Mouse (Mus musculus) neural tube, embryonic 13.5 days (tissue): ENCODE results near the gene Tmco1. TPM values are rescaled to one million over a fixed set of nuclear protein-coding genes. Genes with fewer than 3 reads are reported as not detected.

ENCODE experiments used
- ATAC-seq: fragments of 200-750 bp; cut with Nextera tagmentation; 2 replicates; pipeline ENCODE4 v1.8.0; 2017; ENCODE audit warnings: low read depth, mild to moderate bottlenecking, moderate TSS enrichment, moderate library complexity
- H3K27ac ChIP-seq: fragments of 300-500 bp; sonication (generic); replicated peaks from 2 replicates; pipeline ENCODE4 v1.5.1; 2015; ENCODE audit warnings: moderate library complexity, mild to moderate bottlenecking, inconsistent platforms
- H3K27me3 ChIP-seq: fragments of 300-500 bp; sonication (generic); 2 replicates; pipeline ENCODE4 v1.6.1; 2015; ENCODE audit warnings: mild to moderate bottlenecking, inconsistent platforms
- H3K36me3 ChIP-seq: fragments of 300-500 bp; sonication (generic); 2 replicates; pipeline ENCODE4 v1.6.1; 2015; ENCODE audit warnings: mild to moderate bottlenecking, inconsistent platforms
- H3K4me1 ChIP-seq: fragments of 300-500 bp; sonication (generic); replicated peaks from 2 replicates; pipeline ENCODE4 v1.6.1; 2015; ENCODE audit warnings: inconsistent platforms
- H3K4me2 ChIP-seq: fragments of 300-500 bp; sonication (generic); 2 replicates; pipeline ENCODE4 v1.6.1; 2015; ENCODE audit warnings: inconsistent platforms, mild to moderate bottlenecking, moderate library complexity
- H3K4me3 ChIP-seq: fragments of 300-500 bp; sonication (generic); 2 replicates; pipeline ENCODE4 v1.5.1; 2015; ENCODE audit warnings: mild to moderate bottlenecking, inconsistent platforms
- H3K9ac ChIP-seq: fragments of 300-500 bp; sonication (generic); 2 replicates; pipeline ENCODE4 v1.6.1; 2015; ENCODE audit warnings: moderate library complexity, mild to moderate bottlenecking, inconsistent platforms
- H3K9me3 ChIP-seq: fragments of 300-500 bp; sonication (generic); 2 replicates; pipeline ENCODE4 v1.6.1; 2016; ENCODE audit warnings: inconsistent platforms
- WGBS: fragments of 180-500 bp; shearing (Covaris S2); methylation state at CpG from one replicate; pipeline ENCODE4 v1.1.7; 2015; 5-methylcytosine and 5-hydroxymethylcytosine counted together
- polyA plus RNA-seq: library from polyadenylated mRNA; unstranded; fragments of >200 nt; fragmentation: Nextera tagmentation; extraction: Ambion mirVana; gene quantifications from 2 replicates; pipeline ENCODE4 v1.2.1, GENCODE M21; 2015

The Tmco1 gene
- polyA plus RNA-seq, 1 experiment from 2014 or later = 81.1 TPM

GRCm38 (mm10) chr1:167271841-167272240 lies 36.3 kb upstream of the Tmco1 start:
- H3K4me2 ChIP-seq = no peak overlapping the region
- no peaks in the 10 kb centered on the region for H3K27me3 ChIP-seq
- peak overlapping the region; percentile 1; the same call in 1 of the 2 replicates for H3K27ac ChIP-seq
- WGBS = 46% methylated on average over 8 of the region's 8 CpGs
- peaks cover 51% of the 10 kb centered on the region for H3K4me1 ChIP-seq
- ATAC-seq = no peak
- H3K9ac ChIP-seq = 0 out of 2 replicates have a peak overlapping the region, but pooled peaks have one; percentile 1
- H3K9me3 ChIP-seq = no peaks in the 10 kb centered on the region
- H3K36me3 ChIP-seq = no peaks in the 10 kb centered on the region
- no peak overlapping the region for H3K4me3 ChIP-seq

- ATAC-seq = no peak
- Histone ChIP-seq H3K4me1 (peaks cover 50% of the 10 kb centered on the region), H3K4me2 (no peak overlapping the region), H3K9ac (no peak overlapping the region), H3K9me3 (no peaks in the 10 kb centered on the region), H3K27me3 (no peaks in the 10 kb centered on the region), H3K27ac (no peak overlapping the region), H3K4me3 (no peak overlapping the region), H3K36me3 (no peaks in the 10 kb centered on the region)
- 52% methylated on average over 14 of the region's 14 CpGs for WGBS
Measured at GRCm38 (mm10) chr1:167273380-167274163, 34.6 kb upstream of the Tmco1 start.

- no peaks in the 10 kb centered on the region for H3K27me3 ChIP-seq
- WGBS = 84% methylated on average over 12 of the region's 12 CpGs
Measured at GRCm38 (mm10) chr1:167274646-167275390, 33.4 kb upstream of the Tmco1 start.

GRCm38 (mm10) chr1:167278395-167278794 lies 29.8 kb upstream of the Tmco1 start:
- H3K9me3 ChIP-seq = no peaks in the 10 kb centered on the region
- no peak overlapping the region for H3K4me2 ChIP-seq
- no peaks in the 10 kb centered on the region for H3K36me3 ChIP-seq
- no peak overlapping the region for H3K9ac ChIP-seq
- WGBS = 75% methylated on average over 6 of the region's 6 CpGs
- no peak overlapping the region for H3K27ac ChIP-seq
- H3K27me3 ChIP-seq = no peaks in the 10 kb centered on the region
- H3K4me3 ChIP-seq = no peak overlapping the region
- H3K4me1 ChIP-seq = peaks cover 34% of the 10 kb centered on the region
- no peak for ATAC-seq

More at GRCm38 (mm10) chr1:167274646-167275390, 33.4 kb upstream of the Tmco1 start:
- no peaks in the 10 kb centered on the region for H3K9me3 ChIP-seq
- peaks cover 38% of the 10 kb centered on the region for H3K4me1 ChIP-seq
- H3K4me2 ChIP-seq = no peak overlapping the region
- no peak overlapping the region for H3K9ac ChIP-seq
- H3K36me3 ChIP-seq = no peaks in the 10 kb centered on the region
- no peak overlapping the region for H3K4me3 ChIP-seq
- ATAC-seq = no peak
- H3K27ac ChIP-seq = no peak overlapping the region

- no peaks in the 10 kb centered on the region for H3K27me3 ChIP-seq
- no peak overlapping the region for H3K9ac ChIP-seq
- no peak overlapping the region for H3K4me2 ChIP-seq
- no peaks in the 10 kb centered on the region for H3K36me3 ChIP-seq
- peaks cover 27% of the 10 kb centered on the region for H3K4me1 ChIP-seq
- no peak for ATAC-seq
- H3K4me3 ChIP-seq = no peak overlapping the region
- H3K9me3 ChIP-seq = no peaks in the 10 kb centered on the region
- WGBS = 84% methylated on average over 13 of the region's 13 CpGs
- no peak overlapping the region for H3K27ac ChIP-seq
Measured at GRCm38 (mm10) chr1:167279160-167279715, 28.9 kb upstream of the Tmco1 start.

- Histone ChIP-seq H3K4me1 (peaks cover 25% of the 10 kb centered on the region), H3K9ac (no peak overlapping the region), H3K27ac (no peak overlapping the region), H3K27me3 (no peaks in the 10 kb centered on the region), H3K4me2 (no peak overlapping the region), H3K36me3 (no peaks in the 10 kb centered on the region), H3K9me3 (no peaks in the 10 kb centered on the region), H3K4me3 (no peak overlapping the region)
- ATAC-seq = no peak
- WGBS = 90% methylated on average over 10 of the region's 10 CpGs
Measured at GRCm38 (mm10) chr1:167280061-167280460, 28.1 kb upstream of the Tmco1 start.

GRCm38 (mm10) chr1:167282112-167282511 lies 26.1 kb upstream of the Tmco1 start:
- 0 out of 2 replicates have a peak overlapping the region, but pooled peaks have one; percentile 19 for H3K27ac ChIP-seq
- no peaks in the 10 kb centered on the region; the same call in 1 of the 2 replicates for H3K27me3 ChIP-seq
- H3K4me1 ChIP-seq = peaks cover 32% of the 10 kb centered on the region
- no peak for ATAC-seq
- peak overlapping the region; percentile 88; the same call in 1 of the 2 replicates for H3K9ac ChIP-seq
- H3K36me3 ChIP-seq = no peaks in the 10 kb centered on the region
- H3K4me2 ChIP-seq = peak overlapping the region; percentile 75
- WGBS = 33% methylated on average over 3 of the region's 3 CpGs
- no peaks in the 10 kb centered on the region for H3K9me3 ChIP-seq
- H3K4me3 ChIP-seq = peak overlapping the region; percentile 68

- WGBS = 57% methylated on average over 5 of the region's 5 CpGs
- no peak for ATAC-seq
- peaks cover 32% of the 10 kb centered on the region for H3K4me1 ChIP-seq
- H3K36me3 ChIP-seq = no peaks in the 10 kb centered on the region
- H3K9me3 ChIP-seq = no peaks in the 10 kb centered on the region
- H3K4me3 ChIP-seq = peak overlapping the region; percentile 68
- no peaks in the 10 kb centered on the region; the same call in 1 of the 2 replicates for H3K27me3 ChIP-seq
- peak overlapping the region; percentile 75 for H3K4me2 ChIP-seq
- peak overlapping the region; percentile 88 for H3K9ac ChIP-seq
- H3K27ac ChIP-seq = 0 out of 2 replicates have a peak overlapping the region, but pooled peaks have one; percentile 95
Measured at GRCm38 (mm10) chr1:167282768-167283167, 25.4 kb upstream of the Tmco1 start.

GRCm38 (mm10) chr1:167283441-167284257 lies 24.5 kb upstream of the Tmco1 start:
- Histone ChIP-seq H3K4me3 (peak overlapping the region; percentile 68), H3K9me3 (no peaks in the 10 kb centered on the region), H3K9ac (peak overlapping the region; percentile 88), H3K27me3 (no peaks in the 10 kb centered on the region; the same call in 1 of the 2 replicates), H3K4me1 (peaks cover 32% of the 10 kb centered on the region), H3K36me3 (no peaks in the 10 kb centered on the region), H3K27ac (peak overlapping the region; percentile 95), H3K4me2 (peak overlapping the region; percentile 75)
- peak; percentile 32; the same call in 1 of the 2 replicates for ATAC-seq
- WGBS = under 1% methylated on average over 44 of the region's 44 CpGs

- H3K4me1 ChIP-seq = peaks cover 39% of the 10 kb centered on the region
- no peaks in the 10 kb centered on the region for H3K9me3 ChIP-seq
- peak overlapping the region; percentile 68 for H3K4me3 ChIP-seq
- under 1% methylated on average over 71 of the region's 73 CpGs for WGBS
- H3K4me2 ChIP-seq = peak overlapping the region; percentile 75
- no peaks in the 10 kb centered on the region; the same call in 1 of the 2 replicates for H3K27me3 ChIP-seq
- peak; percentile 73 for ATAC-seq
- H3K9ac ChIP-seq = peak overlapping the region; percentile 88
- peak overlapping the region; percentile 95 for H3K27ac ChIP-seq
- no peaks in the 10 kb centered on the region for H3K36me3 ChIP-seq
Measured at GRCm38 (mm10) chr1:167284258-167284836, 23.8 kb upstream of the Tmco1 start.

GRCm38 (mm10) chr1:167284837-167285319 lies 23.3 kb upstream of the Tmco1 start:
- H3K9ac ChIP-seq = peak overlapping the region; percentile 88
- H3K4me1 ChIP-seq = peaks cover 45% of the 10 kb centered on the region
- H3K36me3 ChIP-seq = no peaks in the 10 kb centered on the region
- WGBS = under 1% methylated on average over 51 of the region's 51 CpGs
- H3K4me2 ChIP-seq = peak overlapping the region; percentile 75
- peak overlapping the region; percentile 68 for H3K4me3 ChIP-seq
- H3K9me3 ChIP-seq = no peaks in the 10 kb centered on the region
- H3K27me3 ChIP-seq = no peaks in the 10 kb centered on the region; the same call in 1 of the 2 replicates
- H3K27ac ChIP-seq = peak overlapping the region; percentile 95
- ATAC-seq = peak; percentile 92
